Mouse (Mus musculus) liver, postnatal 0 days (tissue): ENCODE measurements around the gene Actr2. TPM values are rescaled to one million over a fixed set of nuclear protein-coding genes. Genes with fewer than 3 reads are reported as not detected.

Source experiments
- ATAC-seq: fragments of 200-750 bp; cut with Nextera tagmentation; 2 replicates; pipeline ENCODE4 v1.8.0; 2017; ENCODE audit warnings: mild to moderate bottlenecking, moderate library complexity
- DNase-seq: peaks from one replicate; pipeline ENCODE4 v3.0.0-alpha.2; 2016
- H3K27ac ChIP-seq: fragments of 300-500 bp; sonication (generic); 2 replicates; pipeline ENCODE4 v1.5.1; 2014; ENCODE audit warnings: antibody characterized with exemption, moderate library complexity, mild to moderate bottlenecking, low read depth
- H3K27me3 ChIP-seq: fragments of 300-500 bp; sonication (generic); 2 replicates; pipeline ENCODE4 v1.6.1; 2014; ENCODE audit warnings: low read length, control low read depth, mixed read lengths; ENCODE audit not compliant: insufficient read depth
- H3K36me3 ChIP-seq: fragments of 300-500 bp; sonication (generic); replicated peaks from 2 replicates; pipeline ENCODE4 v1.6.1; 2014; ENCODE audit warnings: mild to moderate bottlenecking, control low read depth, low read length, moderate library complexity, mixed read lengths; ENCODE audit not compliant: insufficient read depth
- H3K4me1 ChIP-seq: fragments of 300-500 bp; sonication (generic); 2 replicates; pipeline ENCODE4 v1.6.1; 2014; ENCODE audit warnings: antibody characterized with exemption, mild to moderate bottlenecking, control low read depth; ENCODE audit not compliant: insufficient read depth
- H3K4me2 ChIP-seq: fragments of 300-500 bp; sonication (generic); 2 replicates; pipeline ENCODE4 v1.6.1; 2014; ENCODE audit warnings: low read depth, mild to moderate bottlenecking, low read length, moderate library complexity, mixed read lengths
- H3K4me3 ChIP-seq: fragments of 300-500 bp; sonication (generic); 2 replicates; pipeline ENCODE4 v1.5.1; 2014; ENCODE audit warnings: low read depth, low read length
- H3K9ac ChIP-seq: fragments of 300-500 bp; sonication (generic); replicated peaks from 2 replicates; pipeline ENCODE4 v1.6.1; 2014; ENCODE audit warnings: mild to moderate bottlenecking, moderate library complexity
- H3K9me3 ChIP-seq: fragments of 300-500 bp; sonication (generic); 2 replicates; pipeline ENCODE4 v1.6.1; 2016; ENCODE audit warnings: mild to moderate bottlenecking, control low read depth, low read length, mixed read lengths
- CTCF ChIP-seq: sonication (generic); IDR thresholded peaks from 2 replicates; pipeline ENCODE4 v1.5.1; 2016; ENCODE audit warnings: antibody characterized with exemption, low read depth
- EP300 ChIP-seq: IDR thresholded peaks from 2 replicates; pipeline ENCODE4 v1.6.1; 2016; ENCODE audit warnings: antibody characterized with exemption, low read depth, mild to moderate bottlenecking
- WGBS: fragments of 180-500 bp; shearing (Covaris S2); extraction: QIAGEN DNeasy Blood & Tissue Kit; methylation state at CpG from one replicate; pipeline ENCODE4 v1.1.7; 2014; ENCODE audit not compliant: insufficient replicate concordance; 5-methylcytosine and 5-hydroxymethylcytosine counted together
- polyA plus RNA-seq: library from polyadenylated mRNA; unstranded; fragments of >200 nt; fragmentation: Nextera tagmentation; extraction: Ambion mirVana; gene quantifications from 2 replicates; pipeline ENCODE4 v1.2.1, GENCODE M21; 2015

Actr2 gene
- polyA plus RNA-seq, 1 experiment from 2014 or later, result 54.3 TPM

DNA sequence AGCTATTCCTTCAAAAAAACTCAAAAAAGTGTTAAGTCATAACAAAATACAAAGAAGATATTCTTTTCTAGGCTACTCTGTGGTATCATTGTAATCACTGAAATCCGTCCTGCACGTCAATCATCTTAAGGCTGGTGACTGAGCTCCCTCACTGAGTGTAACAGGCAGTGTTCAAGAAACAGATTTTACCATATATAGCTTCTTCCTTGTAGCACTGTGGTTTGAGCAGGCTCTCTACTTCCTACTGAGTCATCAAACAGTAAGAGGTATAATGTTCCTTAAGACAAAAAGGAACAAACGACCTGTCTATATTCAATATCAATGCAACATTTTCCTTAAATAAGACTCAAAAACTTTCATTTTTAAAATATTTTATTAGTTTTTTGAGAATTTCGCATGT, 5.0 kb downstream of the Actr2 start:
- ATAC-seq, result no peak
- Histone ChIP-seq H3K4me3 (no peak overlapping the region), H3K9me3 (no peaks in the 10 kb centered on the region), H3K4me1 (peaks cover 35% of the 10 kb centered on the region), H3K36me3 (0 out of 2 replicates have a peak, but pooled peaks cover 5% of the 10 kb centered on the region), H3K4me2 (peak overlapping the region; percentile 44), H3K27me3 (no peaks in the 10 kb centered on the region), H3K9ac (no peak overlapping the region), H3K27ac (0 out of 2 replicates have a peak overlapping the region, but pooled peaks have one; percentile 58)
- DNase-seq, result no peak
- no peak for TF ChIP-seq CTCF
- TF ChIP-seq EP300, result no peak
- 57% methylated on average over 4 of the region's 4 CpGs for WGBS

DNA sequence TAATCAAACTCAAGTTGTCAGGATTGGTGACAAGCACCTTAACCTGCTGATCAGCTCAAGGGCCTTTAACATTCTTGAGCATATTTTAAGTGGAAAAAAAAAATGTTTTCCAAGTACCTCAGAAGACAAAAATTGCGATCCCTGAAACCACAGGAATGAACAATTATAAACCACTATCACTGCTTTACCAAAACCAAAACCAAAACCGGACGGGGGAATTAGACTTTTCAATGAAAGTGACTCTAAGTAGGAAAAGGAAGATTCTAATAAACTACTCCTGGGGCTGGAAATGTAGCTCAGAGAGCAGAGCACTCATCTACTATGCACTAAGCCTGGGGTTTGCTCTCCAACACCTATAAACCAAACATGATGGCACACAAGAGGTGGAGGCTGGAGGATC, 5.8 kb downstream of the Actr2 start:
- 69% methylated on average over 3 of the region's 3 CpGs for WGBS
- no peak for DNase-seq
- TF ChIP-seq CTCF, result no peak
- TF ChIP-seq EP300, result no peak
- Histone ChIP-seq H3K9ac (no peak overlapping the region), H3K4me3 (no peak overlapping the region), H3K4me2 (0 out of 2 replicates have a peak overlapping the region, but pooled peaks have one; percentile 10), H3K27me3 (no peaks in the 10 kb centered on the region), H3K27ac (no peak overlapping the region), H3K4me1 (peaks cover 35% of the 10 kb centered on the region), H3K36me3 (0 out of 2 replicates have a peak, but pooled peaks cover 5% of the 10 kb centered on the region), H3K9me3 (no peaks in the 10 kb centered on the region)
- no peak for ATAC-seq

DNA sequence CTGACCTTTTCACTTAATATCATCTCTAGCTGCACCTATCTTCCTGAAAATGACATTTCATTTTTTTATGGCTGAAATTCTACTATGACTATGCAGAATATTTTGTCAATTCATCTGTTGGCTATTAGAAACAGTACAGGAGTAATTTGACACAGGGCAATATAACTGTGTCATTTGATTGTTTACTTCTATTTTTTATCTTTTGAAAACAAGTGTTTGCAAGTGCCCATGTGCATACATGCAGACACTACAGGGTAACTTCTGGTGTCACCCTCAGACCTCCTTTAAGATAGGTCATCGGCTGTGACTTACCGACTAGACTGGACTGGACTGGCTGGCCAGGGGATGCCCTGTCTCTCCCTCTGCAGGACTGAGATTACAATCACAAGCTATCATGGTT, 8.8 kb downstream of the Actr2 start:
- Histone ChIP-seq H3K4me1 (peaks cover 23% of the 10 kb centered on the region), H3K9me3 (no peaks in the 10 kb centered on the region), H3K27me3 (no peaks in the 10 kb centered on the region), H3K27ac (peak overlapping the region; percentile 36; the same call in 1 of the 2 replicates), H3K4me2 (no peak overlapping the region), H3K4me3 (no peak overlapping the region), H3K36me3 (peaks cover 16% of the 10 kb centered on the region), H3K9ac (no peak overlapping the region)
- ATAC-seq, result peak; percentile 55; the same call in 1 of the 2 replicates
- DNase-seq, result no peak
- TF ChIP-seq CTCF (no peak), EP300 (no peak)
- 85% methylated on average over 2 of the region's 2 CpGs for WGBS

DNA sequence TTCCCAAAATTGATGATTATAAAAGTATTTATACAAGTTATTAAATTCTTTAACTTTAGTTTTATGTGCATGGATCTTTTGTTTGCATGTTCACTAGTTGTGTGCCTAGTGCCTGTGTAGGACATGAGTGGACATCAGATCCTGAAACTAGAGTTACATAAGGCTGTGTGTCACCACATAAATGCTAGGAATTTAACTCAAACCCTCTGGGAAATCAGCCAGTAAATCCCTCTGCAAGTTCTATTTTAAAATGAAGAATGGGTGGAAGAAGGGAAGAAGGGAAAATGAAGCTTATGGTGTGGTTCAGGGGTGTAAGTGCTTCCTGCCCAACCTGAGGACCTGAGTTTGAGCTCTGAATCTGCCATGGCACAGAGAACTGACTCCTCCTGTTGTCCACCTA, 26.4 kb downstream of the Actr2 start:
- no peak overlapping the region for H3K4me3 ChIP-seq
- H3K27me3 ChIP-seq, result no peaks in the 10 kb centered on the region
- no peak for DNase-seq
- H3K4me1 ChIP-seq, result no peaks in the 10 kb centered on the region
- ATAC-seq, result no peak
- peaks cover 47% of the 10 kb centered on the region for H3K36me3 ChIP-seq
- no peak overlapping the region for H3K9ac ChIP-seq
- H3K9me3 ChIP-seq, result no peaks in the 10 kb centered on the region
- no peak overlapping the region for H3K4me2 ChIP-seq
- no peak overlapping the region for H3K27ac ChIP-seq
- TF ChIP-seq CTCF, result no peak
- TF ChIP-seq EP300, result no peak

DNA sequence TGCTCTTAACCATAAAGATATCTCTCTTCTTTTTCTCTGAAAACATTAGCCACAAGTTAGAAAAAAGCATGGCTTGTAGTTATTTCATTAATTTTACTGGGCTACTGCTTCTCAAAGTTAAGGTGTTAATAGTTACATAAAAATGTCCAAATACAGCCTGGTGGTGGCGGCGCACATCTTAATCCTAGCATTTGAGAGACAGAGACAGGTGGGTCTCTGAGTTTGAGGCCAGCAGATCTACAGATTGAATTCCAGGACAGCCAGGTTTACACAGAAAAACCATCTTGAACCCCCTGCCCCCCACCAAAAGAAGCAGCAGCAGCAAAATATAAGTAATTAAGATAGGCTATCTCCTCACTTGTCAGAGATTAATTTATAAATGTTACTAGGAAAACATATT, 27.1 kb downstream of the Actr2 start:
- TF ChIP-seq EP300 (no peak), CTCF (no peak)
- no peaks in the 10 kb centered on the region for H3K9me3 ChIP-seq
- H3K4me1 ChIP-seq, result no peaks in the 10 kb centered on the region
- no peak overlapping the region for H3K4me2 ChIP-seq
- no peak overlapping the region for H3K27ac ChIP-seq
- peaks cover 48% of the 10 kb centered on the region for H3K36me3 ChIP-seq
- DNase-seq (no peak), ATAC-seq (no peak)
- 95% methylated on average over 2 of the region's 2 CpGs for WGBS
- no peaks in the 10 kb centered on the region for H3K27me3 ChIP-seq
- no peak overlapping the region for H3K9ac ChIP-seq
- H3K4me3 ChIP-seq, result no peak overlapping the region

DNA sequence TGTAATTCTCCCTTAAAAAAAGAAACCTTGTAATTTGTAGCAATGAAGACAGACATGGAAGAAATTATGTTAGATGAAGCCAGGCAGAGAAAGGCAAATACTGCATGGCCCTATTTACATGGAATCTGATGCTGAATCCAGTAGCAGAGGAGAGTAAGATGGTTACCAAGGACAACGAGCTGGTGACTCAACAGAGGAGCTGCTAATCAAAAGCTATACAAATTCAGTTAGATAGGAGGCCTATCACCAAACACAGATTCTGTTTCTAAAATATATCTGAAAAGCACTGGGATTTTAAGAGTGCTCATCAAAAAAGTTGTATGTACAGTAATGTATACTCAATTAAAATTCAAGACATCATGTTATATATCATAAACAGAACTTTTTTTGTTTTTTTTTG, 37.3 kb downstream of the Actr2 start:
- no peaks in the 10 kb centered on the region for H3K27me3 ChIP-seq
- DNase-seq (no peak), ATAC-seq (no peak)
- H3K27ac ChIP-seq, result no peak overlapping the region
- H3K9ac ChIP-seq, result no peak overlapping the region
- peaks cover 80% of the 10 kb centered on the region for H3K36me3 ChIP-seq
- H3K4me1 ChIP-seq, result no peaks in the 10 kb centered on the region
- TF ChIP-seq CTCF, result no peak
- no peak overlapping the region for H3K4me2 ChIP-seq
- WGBS, result 51% methylated on average over 1 of the region's 1 CpGs
- no peaks in the 10 kb centered on the region for H3K9me3 ChIP-seq
- H3K4me3 ChIP-seq, result no peak overlapping the region

DNA sequence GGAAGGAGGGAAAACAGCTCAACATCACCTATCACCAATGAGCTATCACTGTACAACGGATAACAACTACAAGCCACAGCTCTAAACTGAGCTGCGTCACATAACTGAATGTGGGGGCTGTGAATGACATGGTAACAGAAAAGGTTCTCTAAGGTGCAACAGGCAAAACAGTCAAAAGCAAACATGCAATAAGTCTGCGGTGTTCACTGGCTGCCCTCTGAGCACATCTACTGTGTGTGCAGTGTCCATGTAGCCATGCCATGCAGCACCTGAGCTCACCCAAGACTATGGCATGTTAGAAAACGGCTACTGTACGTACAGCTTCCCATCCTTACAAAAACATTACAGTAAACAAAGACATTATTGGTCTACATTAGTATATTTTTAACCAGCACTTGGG, 39.9 kb downstream of the Actr2 start:
- Histone ChIP-seq H3K27me3 (no peaks in the 10 kb centered on the region), H3K4me2 (no peak overlapping the region), H3K9me3 (no peaks in the 10 kb centered on the region), H3K4me1 (no peaks in the 10 kb centered on the region), H3K27ac (no peak overlapping the region), H3K4me3 (no peak overlapping the region), H3K9ac (no peak overlapping the region), H3K36me3 (peaks cover 70% of the 10 kb centered on the region)
- WGBS, result 88% methylated on average over 5 of the region's 5 CpGs
- no peak for TF ChIP-seq EP300
- TF ChIP-seq CTCF, result no peak
- ATAC-seq (no peak), DNase-seq (no peak)
